Mouse (Mus musculus) CH12.LX (cell line): Measurements from ENCODE around the gene Psmd9. TPM values are rescaled to one million over a fixed set of nuclear protein-coding genes. Genes with fewer than 3 reads are reported as not detected.
"Not testable (repeated sequence)": the region's sequence is repeated elsewhere in the genome, so short reads cannot be mapped to it uniquely, and the experiment has no call there.

Experiments
- DNase-seq: peaks from one replicate; pipeline ENCODE4 v3.0.0-alpha.2; 2013; ENCODE audit errors: extremely low read depth
- H3K27ac ChIP-seq: 2 replicates; pipeline ENCODE4 v1.5.1; 2012; ENCODE audit warnings: low read depth, mild to moderate bottlenecking, control low read depth, moderate library complexity; ENCODE audit not compliant: insufficient read depth
- H3K27me3 ChIP-seq: replicated peaks from 2 replicates; pipeline ENCODE3; 2012; ENCODE audit warnings: inconsistent platforms
- H3K36me3 ChIP-seq, 2 experiments: replicated peaks in 1 of 2; 2 replicates each; pipeline versions ENCODE3 to v1.6.1; 2012; ENCODE audit warnings: inconsistent platforms in 1 of 2, low read length in 1 of 2, mild to moderate bottlenecking in 1 of 2, mixed read lengths in 1 of 2, moderate library complexity in 1 of 2; ENCODE audit not compliant: control insufficient read depth in 1 of 2, insufficient read depth in 1 of 2
- H3K4me1 ChIP-seq, 2 experiments: 2 replicates each; pipeline ENCODE4 v1.6.1; 2012; ENCODE audit warnings: inconsistent platforms in 1 of 2, moderate library complexity in 1 of 2; ENCODE audit not compliant: insufficient read depth in 2 of 2, control insufficient read depth in 1 of 2
- H3K4me2 ChIP-seq: 2 replicates; pipeline ENCODE4 v1.6.1; 2012; ENCODE audit warnings: low read depth, mild to moderate bottlenecking, control low read depth; ENCODE audit not compliant: poor library complexity, insufficient read depth, severe bottlenecking
- H3K4me3 ChIP-seq, 3 experiments: fragments of 150-350 bp in 1 of 3; sonication (generic) in 1 of 3; replicated peaks in 1 of 3; 2 replicates each; pipeline versions ENCODE3 to v1.5.1; 2011 to 2012; ENCODE audit warnings: low read depth in 2 of 3, low read length in 2 of 3, mild to moderate bottlenecking in 2 of 3, moderate library complexity in 2 of 3, control low read depth in 1 of 3, improper control_type of control experiment in 1 of 3, inconsistent platforms in 1 of 3, mixed read lengths in 1 of 3; ENCODE audit not compliant: poor library complexity in 1 of 3
- H3K79me2 ChIP-seq: replicated peaks from 2 replicates; pipeline ENCODE4 v1.6.1; 2012; ENCODE audit warnings: mild to moderate bottlenecking, moderate library complexity; ENCODE audit not compliant: control insufficient read depth, poor library complexity, insufficient read depth, severe bottlenecking; ENCODE audit errors: extremely low read depth
- H3K9ac ChIP-seq: 2 replicates; pipeline ENCODE4 v1.6.1; 2012; ENCODE audit warnings: low read depth, mild to moderate bottlenecking, control low read depth, moderate library complexity; ENCODE audit not compliant: insufficient read depth
- H3K9me3 ChIP-seq: replicated peaks from 2 replicates; pipeline ENCODE3; 2012; ENCODE audit warnings: low read length, inconsistent platforms, mixed read lengths
- ELF1 ChIP-seq: IDR thresholded peaks from 2 replicates; pipeline ENCODE4 v1.6.1; 2014; ENCODE audit warnings: low read depth, mild to moderate bottlenecking, inconsistent platforms, low read length, improper control_type of control experiment
- HCFC1 ChIP-seq: IDR thresholded peaks from 2 replicates; pipeline ENCODE4 v1.6.1; 2012; ENCODE audit warnings: low read depth, mild to moderate bottlenecking, inconsistent platforms, low read length, improper control_type of control experiment
- IRF4 ChIP-seq: IDR thresholded peaks from 2 replicates; pipeline ENCODE4 v1.6.1; 2014; ENCODE audit warnings: low read depth, mild to moderate bottlenecking, inconsistent platforms, low read length, improper control_type of control experiment
- JUN ChIP-seq: IDR thresholded peaks from 2 replicates; pipeline ENCODE4 v1.6.1; 2011; ENCODE audit warnings: low read depth, mild to moderate bottlenecking, low read length, improper control_type of control experiment, moderate library complexity; ENCODE audit not compliant: insufficient read depth
- JUND ChIP-seq: conservative IDR thresholded peaks from 2 replicates; pipeline ENCODE4 v1.6.1; 2011; ENCODE audit warnings: low read depth, low read length, improper control_type of control experiment
- KAT2A ChIP-seq: IDR thresholded peaks from 2 replicates; pipeline ENCODE4 v1.6.1; 2012; ENCODE audit warnings: low read length, improper control_type of control experiment, inconsistent platforms; ENCODE audit not compliant: insufficient replicate concordance
- MAZ ChIP-seq: IDR thresholded peaks from 2 replicates; pipeline ENCODE4 v1.6.1; 2012; ENCODE audit warnings: low read depth, mild to moderate bottlenecking, inconsistent platforms, low read length, improper control_type of control experiment, moderate library complexity
- MYC ChIP-seq: IDR thresholded peaks from 2 replicates; pipeline ENCODE4 v1.6.1; 2011; ENCODE audit warnings: low read depth, mild to moderate bottlenecking, improper control_type of control experiment, low read length
- NELFE ChIP-seq: IDR thresholded peaks from 2 replicates; pipeline ENCODE4 v1.6.1; 2011; ENCODE audit warnings: low read depth, low read length, improper control_type of control experiment
- RCOR1 ChIP-seq: conservative IDR thresholded peaks from 2 replicates; pipeline ENCODE4 v1.6.1; 2012; ENCODE audit warnings: low read depth, mild to moderate bottlenecking, inconsistent platforms, low read length, improper control_type of control experiment
- TCF12 ChIP-seq: IDR thresholded peaks from 2 replicates; pipeline ENCODE4 v1.6.1; 2014; ENCODE audit warnings: low read depth, mild to moderate bottlenecking, inconsistent platforms, low read length, improper control_type of control experiment
- ZKSCAN1 ChIP-seq: IDR thresholded peaks from 2 replicates; pipeline ENCODE4 v1.6.1; 2012; ENCODE audit warnings: low read depth, inconsistent platforms, low read length, improper control_type of control experiment, borderline replicate concordance
- ZNF384 ChIP-seq: IDR thresholded peaks from 2 replicates; pipeline ENCODE4 v1.6.1; 2012; ENCODE audit warnings: low read depth, low read length, improper control_type of control experiment, inconsistent platforms
- dilution Hi-C: fragments of 300-500 bp; cut with MboI; formaldehyde crosslinking; loops from 2 replicates; pipeline ENCODE4 v1.14.3; 2020; ENCODE audit warnings: low sequenced_read_pairs; ENCODE audit not compliant: extremely low pct_unique_long_range_greater_than_20kb, extremely low pct_ligation_motif_present
- in situ Hi-C: fragments of 300-500 bp; cut with MboI; formaldehyde crosslinking; loops from 3 replicates; pipeline ENCODE4 v1.14.3; 2019; ENCODE audit warnings: low sequenced_read_pairs, low pct_ligation_motif_present, low pct_unique_long_range_greater_than_20kb, mixed read lengths
- polyA plus RNA-seq: library from polyadenylated mRNA; unstranded; fragments of >175 nt; gene quantifications from 2 replicates; pipeline ENCODE4 v1.2.1, GENCODE M21; 2012; ENCODE audit warnings: low read depth; ENCODE audit not compliant: insufficient read length
- total RNA-seq, 2 experiments: library from RNA; depleted of rRNA; stranded (reverse); fragments of 300-350 nt in 1 of 2; fragments of >200 nt in 1 of 2; gene quantifications; 2 replicates each; pipeline ENCODE4 v1.2.3; 2012 to 2014

The Psmd9 gene
- total and polyA plus RNA-seq, 3 experiments = 30.8 to 38.0 (median 35.5) TPM

GRCm38 (mm10) chr5:123198523-123198922, 29.3 kb downstream of the Psmd9 start:
- in situ Hi-C loops (no loop called here), dilution Hi-C loops (no loop called here)
- Histone ChIP-seq H3K36me3 (no peaks in the 10 kb centered on the region), H3K27me3 (peaks cover 9% of the 10 kb centered on the region), H3K9me3 (no peaks in the 10 kb centered on the region), H3K4me1 (peaks cover 2 to 5% of the 10 kb centered on the region in 2 experiments; a peak in 2 of 4 replicates)
- no peak for DNase-seq
- no peak for TF ChIP-seq JUN
- TF ChIP-seq, all 38 proteins: peak for 0
- H3K4me2 ChIP-seq = no peak overlapping the region
- no peak overlapping the region for H3K27ac ChIP-seq
- H3K79me2 ChIP-seq = no peaks in the 10 kb centered on the region
- H3K4me3 ChIP-seq = no peak overlapping the region
- no peak overlapping the region for H3K9ac ChIP-seq

GRCm38 (mm10) chr5:123200816-123201522, 31.8 kb downstream of the Psmd9 start:
- H3K9me3 ChIP-seq, H3K4me1 ChIP-seq, dilution Hi-C loops, DNase-seq, H3K4me3 ChIP-seq, H3K27ac ChIP-seq, in situ Hi-C loops, H3K36me3 ChIP-seq, H3K9ac ChIP-seq, H3K79me2 ChIP-seq, H3K27me3 ChIP-seq, H3K4me2 ChIP-seq: not testable (repeated sequence)

DNA sequence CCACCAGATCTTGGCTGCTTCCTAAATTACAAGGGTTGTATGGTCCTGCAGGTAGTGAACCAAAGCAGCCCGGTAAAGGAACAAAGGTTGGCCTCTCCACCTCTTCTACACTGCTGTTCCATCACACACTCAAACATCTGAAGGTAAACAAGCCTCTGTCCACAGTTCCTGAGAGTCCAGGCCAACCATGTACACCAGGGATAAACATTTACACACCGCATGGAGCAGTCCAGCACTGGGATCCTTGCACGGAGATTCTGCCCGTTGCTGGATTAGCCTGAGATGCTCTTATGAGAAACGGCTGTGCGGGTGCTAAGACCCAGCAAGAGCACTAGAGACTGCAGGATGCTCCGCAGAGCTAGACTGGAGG, 32.3 kb downstream of the Psmd9 start:
- Histone ChIP-seq H3K4me2 (no peak overlapping the region), H3K79me2 (no peaks in the 10 kb centered on the region), H3K4me1 (peaks cover 2 to 5% of the 10 kb centered on the region in 2 experiments; a peak in 1 of 4 replicates), H3K27ac (no peak overlapping the region), H3K36me3 (no peaks in the 10 kb centered on the region), H3K4me3 (no peak overlapping the region), H3K9me3 (no peaks in the 10 kb centered on the region), H3K27me3 (peaks cover 5% of the 10 kb centered on the region), H3K9ac (no peak overlapping the region)
- no peak for DNase-seq
- in situ Hi-C loops = no loop called here
- dilution Hi-C loops = no loop called here
- TF ChIP-seq ZKSCAN1 (no peak), JUND (no peak), NELFE (no peak), HCFC1 (no peak), IRF4 (no peak), TCF12 (no peak), KAT2A (no peak), MAZ (no peak), ZNF384 (no peak), ELF1 (no peak), RCOR1 (no peak), MYC (no peak)
